Mouse (Mus musculus): ENCODE data around the gene Cdipt. TPM values are rescaled to one million over a fixed set of nuclear protein-coding genes. Genes with fewer than 3 reads are reported as not detected.

The Cdipt gene
- polyA plus RNA-seq, 1 experiment from 2014 or later, result 108 TPM

Other genes starting within 250 kb of the Cdipt start
- gene Mapk3, start 216.3 kb upstream of the Cdipt start, polyA plus RNA-seq (2015; fragmentation: Nextera tagmentation; extraction: Ambion mirVana), result 78.8 and 80.7 TPM in 2 replicates
- gene Gdpd3, start 209.6 kb upstream of the Cdipt start, polyA plus RNA-seq (2015; fragmentation: Nextera tagmentation; extraction: Ambion mirVana), result 2.5 and 2.9 TPM in 2 replicates
- 163 and 180 TPM in 2 replicates for gene Ypel3, start 199.0 kb upstream of the Cdipt start, polyA plus RNA-seq (2015; fragmentation: Nextera tagmentation; extraction: Ambion mirVana)
- gene Tbx6, start 194.4 kb upstream of the Cdipt start, polyA plus RNA-seq (2015; fragmentation: Nextera tagmentation; extraction: Ambion mirVana), result 0.36 and 0.49 TPM in 2 replicates
- gene Ppp4c, start 183.4 kb upstream of the Cdipt start, polyA plus RNA-seq (2015; fragmentation: Nextera tagmentation; extraction: Ambion mirVana), result 224 and 241 TPM in 2 replicates
- 48.3 and 52.6 TPM in 2 replicates for gene Fam57b, start 178.2 kb upstream of the Cdipt start, polyA plus RNA-seq (2015; fragmentation: Nextera tagmentation; extraction: Ambion mirVana)
- not detected in 2 replicates for gene 4930451I11Rik, start 144.3 kb upstream of the Cdipt start, polyA plus RNA-seq (2015; fragmentation: Nextera tagmentation; extraction: Ambion mirVana)
- gene Doc2a, start 128.5 kb upstream of the Cdipt start, polyA plus RNA-seq (2015; fragmentation: Nextera tagmentation; extraction: Ambion mirVana), result 5.3 and 8.5 TPM in 2 replicates
- gene Hirip3, start 113.9 kb upstream of the Cdipt start, polyA plus RNA-seq (2015; fragmentation: Nextera tagmentation; extraction: Ambion mirVana), result 26.8 and 28.5 TPM in 2 replicates
- gene Ino80e, start 113.5 kb upstream of the Cdipt start, polyA plus RNA-seq (2015; fragmentation: Nextera tagmentation; extraction: Ambion mirVana), result 84.3 and 88.8 TPM in 2 replicates
- gene Taok2, start 91.2 kb upstream of the Cdipt start, polyA plus RNA-seq (2015; fragmentation: Nextera tagmentation; extraction: Ambion mirVana), result 61.4 and 63.1 TPM in 2 replicates
- gene Tmem219, start 53.0 kb upstream of the Cdipt start, polyA plus RNA-seq (2015; fragmentation: Nextera tagmentation; extraction: Ambion mirVana), result 33.2 and 35.0 TPM in 2 replicates
- 84.3 and 85.7 TPM in 2 replicates for gene Kctd13, start 47.0 kb upstream of the Cdipt start, polyA plus RNA-seq (2015; fragmentation: Nextera tagmentation; extraction: Ambion mirVana)
- gene Asphd1, start 26.3 kb upstream of the Cdipt start, polyA plus RNA-seq (2015; fragmentation: Nextera tagmentation; extraction: Ambion mirVana), result 5.5 and 5.8 TPM in 2 replicates
- 34.9 and 35.3 TPM in 2 replicates for gene Sez6l2, start 25.4 kb upstream of the Cdipt start, polyA plus RNA-seq (2015; fragmentation: Nextera tagmentation; extraction: Ambion mirVana)
- 0.72 and 0.85 TPM in 2 replicates for gene Cdiptos, start 184 bp downstream of the Cdipt start, polyA plus RNA-seq (2015; fragmentation: Nextera tagmentation; extraction: Ambion mirVana)
- 3.0 and 3.7 TPM in 2 replicates for gene Mvp, start 38.7 kb downstream of the Cdipt start, polyA plus RNA-seq (2015; fragmentation: Nextera tagmentation; extraction: Ambion mirVana)
- 0.30 TPM in 1 of 2 replicates, not detected in the other for gene Pagr1b, start 40.6 kb downstream of the Cdipt start, polyA plus RNA-seq (2015; fragmentation: Nextera tagmentation; extraction: Ambion mirVana)
- gene Pagr1a, start 41.4 kb downstream of the Cdipt start, polyA plus RNA-seq (2015; fragmentation: Nextera tagmentation; extraction: Ambion mirVana), result 39.8 and 40.8 TPM in 2 replicates
- gene Gm42742, start 45.2 kb downstream of the Cdipt start, polyA plus RNA-seq (2015; fragmentation: Nextera tagmentation; extraction: Ambion mirVana), result 72.0 and 73.9 TPM in 2 replicates
- gene Prrt2, start 45.3 kb downstream of the Cdipt start, polyA plus RNA-seq (2015; fragmentation: Nextera tagmentation; extraction: Ambion mirVana), result 10.8 and 11.9 TPM in 2 replicates
- gene Maz, start 51.1 kb downstream of the Cdipt start, polyA plus RNA-seq (2015; fragmentation: Nextera tagmentation; extraction: Ambion mirVana), result 58.2 and 72.5 TPM in 2 replicates
- 57.5 and 61.0 TPM in 2 replicates for gene Kif22, start 66.6 kb downstream of the Cdipt start, polyA plus RNA-seq (2015; fragmentation: Nextera tagmentation; extraction: Ambion mirVana)
- not detected in 2 replicates for gene Zg16, start 111.4 kb downstream of the Cdipt start, polyA plus RNA-seq (2015; fragmentation: Nextera tagmentation; extraction: Ambion mirVana)
- gene AI467606, start 115.4 kb downstream of the Cdipt start, polyA plus RNA-seq (2015; fragmentation: Nextera tagmentation; extraction: Ambion mirVana), result 0.90 and 1.5 TPM in 2 replicates
- 0.79 and 0.98 TPM in 2 replicates for gene Qprt, start 146.3 kb downstream of the Cdipt start, polyA plus RNA-seq (2015; fragmentation: Nextera tagmentation; extraction: Ambion mirVana)
- gene Spn, start 161.9 kb downstream of the Cdipt start, polyA plus RNA-seq (2015; fragmentation: Nextera tagmentation; extraction: Ambion mirVana), result 0.06 and 0.09 TPM in 2 replicates
- gene Cd2bp2, start 220.1 kb downstream of the Cdipt start, polyA plus RNA-seq (2015; fragmentation: Nextera tagmentation; extraction: Ambion mirVana), result 90.8 and 96.1 TPM in 2 replicates
- gene Tbc1d10b, start 232.6 kb downstream of the Cdipt start, polyA plus RNA-seq (2015; fragmentation: Nextera tagmentation; extraction: Ambion mirVana), result 30.0 and 30.7 TPM in 2 replicates
- gene Mylpf, start 233.0 kb downstream of the Cdipt start, polyA plus RNA-seq (2015; fragmentation: Nextera tagmentation; extraction: Ambion mirVana), result 8.5 and 9.0 TPM in 2 replicates